Mouse (Mus musculus) neural tube, embryonic 12.5 days (tissue): Measurements from ENCODE around the gene Thsd7a. TPM values are rescaled to one million over a fixed set of nuclear protein-coding genes. Genes with fewer than 3 reads are reported as not detected.
A peak's percentile ranks its signal among the peaks of the same experiment; 100 is the strongest.

Experiments used
- ATAC-seq: fragments of 200-750 bp; cut with Nextera tagmentation; 2 replicates; pipeline ENCODE4 v1.8.0; 2017; ENCODE audit warnings: low read depth, mild to moderate bottlenecking, moderate TSS enrichment, moderate library complexity; ENCODE audit not compliant: low FRiP score
- H3K27ac ChIP-seq: fragments of 300-500 bp; sonication (generic); 2 replicates; pipeline ENCODE4 v1.5.1; 2016
- H3K27me3 ChIP-seq: fragments of 300-500 bp; sonication (generic); replicated peaks from 2 replicates; pipeline ENCODE4 v1.6.1; 2016; ENCODE audit warnings: mild to moderate bottlenecking
- H3K36me3 ChIP-seq: fragments of 300-500 bp; sonication (generic); 2 replicates; pipeline ENCODE4 v1.6.1; 2016; ENCODE audit warnings: mild to moderate bottlenecking
- H3K4me1 ChIP-seq: fragments of 300-500 bp; sonication (generic); 2 replicates; pipeline ENCODE4 v1.6.1; 2016
- H3K4me2 ChIP-seq: fragments of 300-500 bp; sonication (generic); replicated peaks from 2 replicates; pipeline ENCODE4 v1.6.1; 2016; ENCODE audit warnings: mild to moderate bottlenecking
- H3K4me3 ChIP-seq: fragments of 300-500 bp; sonication (generic); 2 replicates; pipeline ENCODE4 v1.5.1; 2016
- H3K9ac ChIP-seq: fragments of 300-500 bp; sonication (generic); 2 replicates; pipeline ENCODE4 v1.6.1; 2016; ENCODE audit warnings: mild to moderate bottlenecking
- H3K9me3 ChIP-seq: fragments of 300-500 bp; sonication (generic); 2 replicates; pipeline ENCODE4 v1.6.1; 2016; ENCODE audit warnings: mild to moderate bottlenecking
- WGBS: fragments of 180-500 bp; shearing (Covaris S2); methylation state at CpG from one replicate; pipeline ENCODE4 v1.1.7; 2016; 5-methylcytosine and 5-hydroxymethylcytosine counted together
- polyA plus RNA-seq: library from polyadenylated mRNA; unstranded; fragments of >200 nt; fragmentation: Nextera tagmentation; extraction: Ambion mirVana; gene quantifications from 2 replicates; pipeline ENCODE4 v1.2.1, GENCODE M21; 2016

Thsd7a gene
- polyA plus RNA-seq = 34.6 and 38.6 TPM in 2 replicates

- Histone ChIP-seq H3K27me3 (no peaks in the 10 kb centered on the region), H3K4me3 (peak within 1 kb of the TSS; percentile 67), H3K4me1 (peaks cover 10% of the 10 kb centered on the region; the same call in 1 of the 2 replicates), H3K4me2 (peak within 1 kb of the TSS; percentile 62), H3K9me3 (no peaks in the 10 kb centered on the region), H3K36me3 (no peaks in the 10 kb centered on the region), H3K27ac (peak within 1 kb of the TSS; percentile 84), H3K9ac (peak within 1 kb of the TSS; percentile 79)
- WGBS = under 1% methylated on average over 56 of the region's 56 CpGs
- ATAC-seq = peak; percentile 95
Measured at GRCm38 (mm10) chr6:12748787-12749530, at the start of gene Thsd7a. Thsd7a (minus strand) TSS chr6:12749410.

- Histone ChIP-seq H3K4me2 (no peak overlapping the region), H3K9me3 (no peaks in the 10 kb centered on the region), H3K27ac (no peak overlapping the region), H3K4me3 (no peak overlapping the region), H3K27me3 (no peaks in the 10 kb centered on the region), H3K4me1 (no peaks in the 10 kb centered on the region), H3K36me3 (no peaks in the 10 kb centered on the region), H3K9ac (no peak overlapping the region)
- WGBS = 77% methylated on average over 2 of the region's 2 CpGs
- ATAC-seq = no peak
Measured at GRCm38 (mm10) chr6:12787129-12787528, 37.9 kb upstream of the Thsd7a start.

- WGBS = 39% methylated on average over 2 of the region's 2 CpGs
- Histone ChIP-seq H3K9me3 (no peaks in the 10 kb centered on the region), H3K27ac (no peak overlapping the region), H3K4me3 (no peak overlapping the region), H3K27me3 (no peaks in the 10 kb centered on the region), H3K4me1 (no peaks in the 10 kb centered on the region), H3K9ac (no peak overlapping the region), H3K4me2 (no peak overlapping the region), H3K36me3 (no peaks in the 10 kb centered on the region)
- ATAC-seq = peak; percentile 68
Measured at GRCm38 (mm10) chr6:12786378-12786982, 37.3 kb upstream of the Thsd7a start.

GRCm38 (mm10) chr6:12784918-12785618, 35.9 kb upstream of the Thsd7a start:
- Histone ChIP-seq H3K9me3 (no peaks in the 10 kb centered on the region), H3K4me2 (no peak overlapping the region), H3K27ac (no peak overlapping the region), H3K4me3 (no peak overlapping the region), H3K36me3 (no peaks in the 10 kb centered on the region), H3K27me3 (no peaks in the 10 kb centered on the region), H3K4me1 (no peaks in the 10 kb centered on the region), H3K9ac (no peak overlapping the region)
- 54% methylated on average over 8 of the region's 8 CpGs for WGBS
- ATAC-seq = peak; percentile 84

GRCm38 (mm10) chr6:12772799-12773198, 23.6 kb upstream of the Thsd7a start:
- H3K4me3 ChIP-seq = no peak overlapping the region
- no peaks in the 10 kb centered on the region for H3K4me1 ChIP-seq
- no peaks in the 10 kb centered on the region for H3K36me3 ChIP-seq
- H3K9me3 ChIP-seq = no peaks in the 10 kb centered on the region
- H3K27me3 ChIP-seq = no peaks in the 10 kb centered on the region
- H3K27ac ChIP-seq = no peak overlapping the region
- no peak overlapping the region for H3K9ac ChIP-seq
- no peak overlapping the region for H3K4me2 ChIP-seq
- ATAC-seq = no peak
- WGBS = 79% methylated on average over 2 of the region's 2 CpGs

GRCm38 (mm10) chr6:12765191-12765590, 16.0 kb upstream of the Thsd7a start:
- Histone ChIP-seq H3K27ac (no peak overlapping the region), H3K9me3 (no peaks in the 10 kb centered on the region), H3K9ac (no peak overlapping the region), H3K36me3 (no peaks in the 10 kb centered on the region), H3K4me2 (no peak overlapping the region), H3K4me3 (no peak overlapping the region), H3K27me3 (no peaks in the 10 kb centered on the region), H3K4me1 (no peaks in the 10 kb centered on the region)
- 88% methylated on average over 6 of the region's 6 CpGs for WGBS
- ATAC-seq = no peak

- no peak overlapping the region for H3K4me3 ChIP-seq
- no peaks in the 10 kb centered on the region for H3K9me3 ChIP-seq
- WGBS = 69% methylated on average over 1 of the region's 1 CpGs
- no peaks in the 10 kb centered on the region for H3K36me3 ChIP-seq
- no peak overlapping the region for H3K4me2 ChIP-seq
- no peak overlapping the region for H3K27ac ChIP-seq
- no peak overlapping the region for H3K9ac ChIP-seq
- H3K27me3 ChIP-seq = no peaks in the 10 kb centered on the region
- no peaks in the 10 kb centered on the region for H3K4me1 ChIP-seq
- ATAC-seq = no peak
Measured at GRCm38 (mm10) chr6:12764606-12765005, 15.4 kb upstream of the Thsd7a start.

GRCm38 (mm10) chr6:12763816-12764215, 14.6 kb upstream of the Thsd7a start:
- Histone ChIP-seq H3K4me3 (no peak overlapping the region), H3K4me1 (no peaks in the 10 kb centered on the region), H3K4me2 (no peak overlapping the region), H3K27me3 (no peaks in the 10 kb centered on the region), H3K36me3 (no peaks in the 10 kb centered on the region), H3K9me3 (no peaks in the 10 kb centered on the region), H3K9ac (no peak overlapping the region), H3K27ac (no peak overlapping the region)
- 86% methylated on average over 3 of the region's 3 CpGs for WGBS
- no peak for ATAC-seq

GRCm38 (mm10) chr6:12759328-12760193, 10.4 kb upstream of the Thsd7a start:
- H3K9ac ChIP-seq = no peak overlapping the region
- ATAC-seq = no peak
- H3K27me3 ChIP-seq = no peaks in the 10 kb centered on the region
- peaks cover 4% of the 10 kb centered on the region; the same call in 1 of the 2 replicates for H3K9me3 ChIP-seq
- H3K4me3 ChIP-seq = no peak overlapping the region
- H3K27ac ChIP-seq = no peak overlapping the region
- WGBS = 86% methylated on average over 8 of the region's 8 CpGs
- no peaks in the 10 kb centered on the region for H3K4me1 ChIP-seq
- no peaks in the 10 kb centered on the region for H3K36me3 ChIP-seq
- H3K4me2 ChIP-seq = no peak overlapping the region

GRCm38 (mm10) chr6:12752297-12752696, 3.1 kb upstream of the Thsd7a start:
- Histone ChIP-seq H3K27ac (no peak overlapping the region), H3K9me3 (peaks cover 4% of the 10 kb centered on the region; the same call in 1 of the 2 replicates), H3K27me3 (no peaks in the 10 kb centered on the region), H3K4me1 (peaks cover 10% of the 10 kb centered on the region; the same call in 1 of the 2 replicates), H3K4me2 (no peak overlapping the region), H3K36me3 (no peaks in the 10 kb centered on the region), H3K4me3 (no peak overlapping the region), H3K9ac (no peak overlapping the region)
- ATAC-seq = no peak

GRCm38 (mm10) chr6:12750441-12750840, 1.2 kb upstream of the Thsd7a start:
- Histone ChIP-seq H3K9ac (no peak overlapping the region), H3K4me2 (no peak overlapping the region), H3K9me3 (no peaks in the 10 kb centered on the region), H3K4me1 (peaks cover 10% of the 10 kb centered on the region; the same call in 1 of the 2 replicates), H3K36me3 (no peaks in the 10 kb centered on the region), H3K27ac (no peak overlapping the region), H3K4me3 (no peak overlapping the region), H3K27me3 (no peaks in the 10 kb centered on the region)
- 28% methylated on average over 2 of the region's 2 CpGs for WGBS
- no peak for ATAC-seq
